Mouse (Mus musculus) embryo, embryonic 11.5 days (tissue): ENCODE measurements around the gene Flt1.

Experiments used
- DNase-seq: peaks from one replicate; pipeline ENCODE4 v3.0.0-alpha.2; 2012; ENCODE audit warnings: low read depth, low spot score

The Flt1 gene

DNA sequence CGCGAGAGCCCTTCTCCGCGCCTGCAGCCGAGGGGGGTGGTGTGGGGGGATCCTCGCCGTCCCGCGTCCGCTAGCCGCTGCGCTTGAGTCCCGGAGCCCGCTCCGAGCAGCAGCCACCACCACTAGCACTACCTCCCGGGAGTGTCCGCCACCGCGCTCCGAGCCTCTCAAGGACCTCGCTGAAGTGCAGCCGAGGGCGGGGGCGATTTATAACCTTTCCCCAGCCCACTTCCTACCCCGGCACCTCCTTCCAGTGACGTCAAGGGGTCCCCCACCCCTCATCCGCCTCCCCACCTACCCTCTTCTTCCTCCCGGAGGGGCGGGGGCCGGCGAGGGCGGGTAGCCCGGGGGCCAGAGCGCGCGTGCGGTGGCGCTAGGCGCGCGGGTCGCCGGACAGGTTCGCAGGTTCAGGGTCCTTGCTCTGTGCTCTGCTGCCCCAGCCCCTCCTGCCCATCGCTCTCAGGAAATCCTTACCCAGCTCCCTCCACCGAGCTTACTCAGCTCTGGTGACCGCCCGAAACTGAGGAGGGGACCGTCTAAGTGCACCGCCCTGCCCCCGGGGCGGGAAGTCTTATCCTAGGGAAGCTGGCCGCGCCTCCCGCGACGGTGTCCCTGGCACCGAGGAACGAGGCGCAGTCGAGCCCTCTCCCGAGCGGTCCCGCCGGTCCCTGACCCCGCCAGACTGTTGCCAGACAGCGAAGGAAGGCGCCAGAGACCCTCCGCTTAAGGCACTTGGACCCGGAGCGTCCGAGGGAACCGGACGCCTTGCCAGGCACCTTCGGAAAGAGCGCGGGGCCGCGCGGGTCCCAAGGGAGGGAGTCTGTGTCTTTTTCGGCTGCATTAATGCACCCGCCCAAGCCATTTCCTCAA, at the start of gene Flt1:
Flt1 (minus strand) TSS at position 181 of the 870 bp plus-strand sequence.
- no peak for DNase-seq

DNA sequence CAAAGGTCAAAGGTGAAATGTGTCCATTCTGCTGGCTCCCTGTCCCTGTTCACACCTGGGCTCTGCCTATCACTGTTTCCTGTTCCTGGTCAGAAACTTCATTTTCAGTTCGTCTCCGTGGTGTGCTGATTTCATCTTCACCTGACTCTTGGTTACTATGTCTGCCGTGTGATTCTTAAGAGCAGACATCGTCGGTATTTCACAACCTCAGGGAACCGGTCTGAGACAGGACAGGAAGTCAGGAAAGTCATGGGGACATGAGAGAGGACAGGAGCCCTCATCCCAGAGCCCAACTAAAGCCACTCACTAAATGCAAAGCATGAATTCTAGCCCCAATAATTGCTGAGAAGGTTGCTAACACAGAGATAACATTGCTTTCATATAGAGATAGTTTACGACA, 49.4 kb upstream of the Flt1 start:
- no peak for DNase-seq

DNA sequence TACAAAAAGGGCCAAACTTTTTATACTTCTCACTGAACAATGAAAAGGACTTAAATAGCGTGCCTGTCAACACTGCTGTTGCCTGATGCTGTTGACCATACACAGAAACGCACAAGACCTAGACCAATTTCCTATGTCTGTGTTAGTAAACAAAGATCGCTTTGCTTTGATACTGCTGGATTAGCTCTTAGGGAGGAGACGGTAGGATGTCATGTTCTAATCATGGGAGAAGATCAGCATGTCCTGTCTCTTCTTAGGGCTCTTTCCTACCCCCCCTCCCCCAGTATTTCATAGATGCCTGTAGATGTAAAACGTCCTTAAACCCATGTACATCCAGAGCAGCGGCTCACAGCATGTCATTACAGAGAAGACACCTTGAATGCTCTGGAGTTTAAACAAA, 44.1 kb upstream of the Flt1 start:
- DNase-seq: no peak

DNA sequence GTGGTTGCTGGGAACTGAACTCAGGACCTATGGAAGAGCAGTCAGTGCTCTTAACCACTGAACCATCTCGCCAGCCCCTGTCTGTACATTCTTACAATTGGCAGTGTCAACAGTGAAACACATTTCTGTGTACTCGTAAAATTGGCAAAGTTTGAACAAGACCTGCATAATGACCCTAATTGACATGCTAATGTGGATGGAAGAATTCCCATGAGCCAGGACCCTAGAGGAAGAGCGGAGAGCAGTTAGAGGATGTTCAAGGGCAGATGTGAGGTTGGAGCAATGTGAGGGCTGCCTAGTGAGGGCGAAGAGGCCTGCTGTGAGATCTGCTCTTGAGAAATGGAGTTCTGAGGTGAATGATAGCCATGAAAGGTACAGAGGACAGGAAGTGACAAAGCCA, 38.2 kb upstream of the Flt1 start:
- DNase-seq: no peak

DNA sequence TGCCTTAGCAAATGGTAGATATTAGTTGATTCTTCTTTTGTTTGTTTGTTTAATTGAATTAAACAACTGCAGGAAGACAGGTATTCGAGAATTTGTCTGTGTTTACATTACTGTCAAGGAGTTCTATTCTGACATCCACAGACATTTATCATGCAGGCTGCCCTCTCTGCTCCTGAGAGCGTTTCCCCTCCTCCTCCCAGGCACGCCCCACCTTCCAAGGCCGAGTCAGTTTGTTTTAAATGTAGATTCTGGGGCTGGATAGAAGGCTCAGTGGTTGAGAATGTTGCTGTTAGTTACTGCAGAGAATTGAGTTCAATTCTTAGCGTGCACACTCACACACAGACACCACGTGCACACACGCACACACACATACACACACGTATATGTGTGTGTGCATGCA, 36.2 kb upstream of the Flt1 start:
- DNase-seq: no peak

DNA sequence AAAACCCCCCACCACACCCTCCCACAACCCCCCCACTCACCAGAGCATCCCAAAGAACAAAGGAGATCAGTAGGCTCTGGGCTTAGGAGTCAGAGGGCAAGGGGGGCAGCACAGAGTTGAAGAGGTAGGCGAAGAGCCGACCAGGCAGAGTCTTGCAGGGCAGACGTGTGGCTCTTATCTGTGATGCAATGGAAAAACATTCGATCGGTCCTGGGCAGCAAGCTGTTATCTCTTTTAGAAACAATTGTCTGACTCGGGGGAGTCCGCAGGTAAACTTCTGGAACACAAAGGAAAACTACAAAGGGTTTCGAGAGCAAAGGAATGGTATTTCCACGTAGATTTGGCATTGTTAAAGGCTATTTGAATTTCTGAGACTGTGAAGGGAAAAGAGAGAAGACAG, 35.5 kb upstream of the Flt1 start:
- no peak for DNase-seq

DNA sequence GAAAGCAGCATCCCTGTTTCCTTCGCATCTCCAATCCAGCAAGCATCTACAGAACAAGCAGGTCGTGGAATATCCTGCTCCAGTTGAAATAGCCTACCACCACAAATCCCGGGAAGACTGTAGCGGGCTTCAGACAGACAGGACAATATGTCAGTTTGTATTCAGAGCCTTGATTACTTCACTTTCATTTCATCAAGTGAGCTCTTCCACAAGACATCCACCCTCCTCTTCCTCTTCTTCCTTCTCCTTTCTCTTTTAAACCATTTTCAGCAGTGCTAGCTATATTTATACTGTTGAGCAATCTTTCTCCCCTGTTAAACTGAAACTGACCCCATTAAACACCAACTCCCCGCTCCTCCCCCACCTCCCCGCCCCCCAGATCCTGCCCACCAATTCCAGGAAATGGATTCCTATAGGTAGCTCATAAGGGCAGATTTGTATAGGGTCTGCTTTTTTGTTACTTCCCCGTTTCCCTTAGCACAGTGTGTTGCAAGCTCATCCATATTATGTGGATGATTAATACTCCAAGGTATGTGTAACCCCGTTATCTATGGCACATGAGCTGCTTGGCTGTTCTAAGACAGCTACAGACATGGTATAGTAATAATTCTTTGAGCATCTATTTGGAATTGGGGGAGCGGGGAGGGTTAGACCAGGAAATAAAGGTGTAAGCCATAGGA, 33.0 kb upstream of the Flt1 start:
- DNase-seq: no peak

DNA sequence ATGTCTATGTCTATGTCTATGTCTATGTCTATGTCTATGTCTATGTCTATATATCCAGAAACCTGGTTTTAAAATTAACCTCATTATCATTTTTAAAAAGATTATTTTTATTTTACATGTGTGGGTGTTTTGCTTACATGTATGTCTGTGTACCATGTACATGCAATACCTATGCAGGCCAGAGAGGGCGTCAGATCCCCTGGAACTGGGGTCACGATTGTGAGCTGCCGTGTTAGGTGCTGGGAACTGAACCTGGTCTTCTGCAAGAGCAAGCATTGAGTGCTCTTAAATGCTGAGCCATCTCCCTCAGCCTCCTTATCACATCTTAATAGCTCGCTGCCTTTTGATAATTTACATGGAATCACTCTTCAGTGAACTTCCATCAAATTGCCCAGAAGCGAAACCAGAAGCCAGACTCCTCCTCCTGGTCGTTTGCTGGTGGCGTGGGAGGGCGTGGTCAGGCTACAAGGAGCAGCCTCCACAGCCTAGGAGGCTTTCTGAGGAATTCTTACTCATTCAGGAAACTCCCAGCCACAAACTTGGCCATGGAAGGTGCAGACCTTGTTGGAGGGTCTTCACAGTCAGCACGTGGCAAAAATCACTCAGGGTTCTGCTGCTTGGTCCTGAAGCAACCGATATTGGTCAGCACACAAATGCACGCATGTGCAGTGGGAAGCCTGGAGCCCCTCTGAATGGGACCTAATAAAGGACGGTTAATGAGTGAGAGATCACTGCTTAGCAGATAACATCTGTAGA, 32.2 kb upstream of the Flt1 start:
- no peak for DNase-seq

DNA sequence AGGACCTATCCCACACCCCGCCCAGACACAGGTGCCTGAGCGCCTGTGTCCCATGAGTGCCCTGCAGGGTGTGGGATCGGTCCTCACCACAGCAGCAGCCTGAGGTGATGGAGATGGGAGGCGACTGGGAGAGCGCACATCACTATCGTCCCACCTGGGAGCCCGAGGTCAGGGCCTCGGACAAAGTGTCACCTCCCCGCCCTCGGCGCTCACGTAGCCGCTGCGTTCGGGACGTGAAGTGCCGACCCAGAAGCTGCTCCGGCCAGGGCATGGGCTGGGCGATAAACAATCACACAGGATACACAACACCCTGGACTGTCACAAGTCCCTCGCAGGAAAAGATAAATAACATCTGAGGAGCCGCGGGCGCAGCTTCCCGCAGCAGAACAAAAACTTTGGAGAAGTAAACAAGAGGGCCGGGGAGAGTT, 27.1 kb upstream of the Flt1 start:
- no peak for DNase-seq

DNA sequence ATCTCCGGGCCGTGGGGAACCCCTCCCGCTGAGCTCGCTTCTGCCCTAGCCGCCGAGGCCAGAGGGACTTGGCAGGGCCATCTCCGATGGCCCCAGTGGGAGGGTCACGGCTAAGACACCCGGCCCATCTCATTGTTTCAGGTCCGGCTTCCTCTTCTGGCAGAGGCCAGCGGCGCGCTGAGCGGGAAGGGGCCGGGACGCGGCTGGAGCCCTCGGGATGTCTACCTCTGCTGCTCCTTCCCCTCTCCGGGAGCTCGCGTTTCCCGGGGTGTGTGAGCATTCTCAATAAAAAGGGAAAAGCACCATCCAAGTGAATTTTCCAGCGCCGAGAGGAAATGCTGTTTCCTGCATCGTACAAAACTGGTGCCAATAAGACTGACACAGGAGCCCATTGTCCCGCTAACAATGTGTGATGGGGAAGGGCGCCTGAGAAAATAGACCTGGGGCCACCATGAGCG, 25.9 kb upstream of the Flt1 start:
- no peak for DNase-seq

DNA sequence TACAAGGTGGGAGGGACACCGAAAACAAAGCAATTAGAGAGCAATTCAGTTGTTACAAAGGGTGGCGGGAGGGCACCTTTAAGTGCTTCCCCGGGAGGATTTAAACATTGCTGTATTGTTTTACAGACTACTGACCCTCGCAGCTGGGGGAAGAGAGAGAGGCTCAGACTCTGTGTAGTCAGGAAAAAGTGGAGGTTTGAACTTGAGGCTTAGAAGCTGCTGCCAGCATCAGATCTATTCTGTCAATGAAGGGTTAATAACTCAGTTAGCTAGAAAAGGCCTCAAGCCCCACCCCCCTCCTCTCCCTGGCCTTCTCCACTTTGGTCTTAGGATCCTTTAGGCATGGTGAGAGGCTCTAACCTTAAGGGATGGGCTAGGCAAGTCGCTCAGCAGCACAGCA, 24.2 kb upstream of the Flt1 start:
- DNase-seq: no peak

DNA sequence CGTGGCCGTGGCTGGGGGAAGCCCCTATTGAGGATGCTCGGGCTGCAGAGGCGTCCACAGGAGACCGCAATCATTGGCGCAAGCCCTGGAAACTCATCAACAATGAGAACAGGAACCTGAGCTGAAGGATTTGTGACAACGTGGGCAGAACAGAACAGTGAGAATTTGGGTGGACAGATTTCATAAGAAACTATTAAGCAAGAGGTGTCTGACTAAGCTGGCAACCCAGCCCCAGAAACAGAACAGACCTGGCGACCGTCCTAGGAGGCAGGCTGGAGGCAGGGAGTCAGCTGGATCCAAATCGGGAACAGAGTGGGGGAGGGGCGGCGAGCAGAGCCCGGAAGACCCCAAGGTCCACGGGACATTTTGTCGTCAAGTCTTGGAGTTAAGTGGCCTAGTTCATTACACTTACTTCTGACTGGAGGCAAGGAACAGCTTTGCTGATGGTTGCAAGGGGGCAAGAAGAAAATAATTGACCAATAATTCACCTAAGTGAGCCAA, 22.3 kb upstream of the Flt1 start:
- no peak for DNase-seq

DNA sequence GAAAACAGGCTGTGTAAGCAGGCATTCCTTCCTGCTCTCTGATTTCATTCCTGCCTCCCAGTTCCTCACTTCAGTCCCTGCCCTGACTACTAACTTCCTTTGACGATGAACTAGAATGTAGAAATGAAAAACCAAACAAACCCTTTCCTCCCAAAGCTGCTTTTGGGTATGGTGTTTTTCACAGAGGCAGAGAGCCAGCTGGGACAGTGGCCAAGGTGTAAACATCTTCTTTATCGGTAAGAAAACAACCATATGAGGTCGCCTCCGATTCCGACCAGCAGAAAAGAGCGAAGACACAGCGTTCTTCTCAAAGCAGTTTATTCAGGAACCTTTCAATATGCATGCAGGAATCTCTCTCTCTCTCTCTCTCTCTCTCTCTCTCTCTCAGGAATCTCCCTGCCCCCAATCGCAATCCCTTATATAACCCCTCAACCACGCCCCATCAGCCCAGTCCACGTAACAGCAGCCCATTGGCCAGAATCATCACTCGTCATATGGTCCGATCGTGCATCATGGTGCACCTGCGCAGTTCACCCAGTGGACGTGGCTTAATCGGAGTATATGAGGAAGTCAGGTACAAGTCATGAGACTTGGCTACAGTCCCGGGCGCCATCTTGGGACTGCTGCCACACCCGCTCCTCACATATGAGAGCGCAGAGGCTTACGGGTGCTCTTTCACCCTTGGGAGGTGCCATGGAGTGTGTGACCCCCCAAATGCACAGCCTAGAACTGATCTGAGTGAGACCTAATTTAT, 19.3 kb upstream of the Flt1 start:
- no peak for DNase-seq

DNA sequence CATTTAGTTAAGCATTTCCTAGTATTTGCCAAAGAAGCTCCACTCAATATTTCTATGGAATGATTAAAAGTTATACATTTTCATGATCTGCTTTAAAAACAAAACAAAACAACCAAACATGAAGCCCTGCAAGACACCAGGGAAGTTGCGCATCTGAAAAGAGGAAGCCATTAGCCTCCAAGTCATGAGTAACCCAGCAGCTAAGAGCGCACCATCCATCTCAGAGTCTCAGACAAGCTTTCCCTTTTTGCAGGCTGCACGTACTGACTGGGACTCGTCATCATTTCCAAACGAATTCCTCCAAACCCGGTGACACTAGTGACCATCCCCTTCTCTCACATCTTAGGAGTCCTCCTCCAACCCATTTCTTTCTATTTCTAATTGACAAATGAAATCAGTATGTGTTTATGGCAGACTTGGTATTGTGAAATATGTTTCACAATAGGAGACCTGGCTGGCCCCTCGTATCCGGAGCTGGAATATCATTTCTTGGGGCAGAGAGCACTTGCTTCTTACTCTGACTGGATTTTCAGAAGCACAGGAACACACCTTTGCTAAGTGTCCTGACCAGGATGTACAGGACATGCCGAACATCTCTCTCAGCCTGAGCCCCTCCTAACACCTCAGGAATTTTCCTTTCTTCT, 16.8 kb upstream of the Flt1 start:
- DNase-seq: no peak

DNA sequence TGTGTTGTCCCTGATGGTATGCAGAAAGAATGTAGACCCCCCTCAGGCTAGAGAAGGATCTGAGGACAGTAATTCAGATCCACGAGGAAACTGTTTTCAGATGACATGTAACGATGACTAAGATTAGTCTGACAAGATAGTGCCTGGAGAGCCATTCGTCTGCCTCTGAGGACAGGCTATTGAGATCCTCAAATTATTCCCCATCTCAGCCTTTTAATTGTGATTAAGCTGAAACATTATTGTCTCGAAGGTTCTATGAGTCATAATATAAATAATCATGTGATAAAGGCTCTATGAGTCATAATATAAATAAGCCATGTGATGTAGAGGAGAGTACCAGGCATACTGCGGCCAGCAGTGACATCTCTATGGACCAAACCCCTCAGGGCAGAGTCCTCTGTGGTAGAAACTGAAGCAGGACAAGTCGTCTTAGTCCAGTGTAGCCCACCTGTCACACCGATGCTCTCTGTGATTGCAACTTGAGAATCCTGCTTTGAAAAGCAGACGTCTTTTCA, 11.0 kb upstream of the Flt1 start:
- no peak for DNase-seq

DNA sequence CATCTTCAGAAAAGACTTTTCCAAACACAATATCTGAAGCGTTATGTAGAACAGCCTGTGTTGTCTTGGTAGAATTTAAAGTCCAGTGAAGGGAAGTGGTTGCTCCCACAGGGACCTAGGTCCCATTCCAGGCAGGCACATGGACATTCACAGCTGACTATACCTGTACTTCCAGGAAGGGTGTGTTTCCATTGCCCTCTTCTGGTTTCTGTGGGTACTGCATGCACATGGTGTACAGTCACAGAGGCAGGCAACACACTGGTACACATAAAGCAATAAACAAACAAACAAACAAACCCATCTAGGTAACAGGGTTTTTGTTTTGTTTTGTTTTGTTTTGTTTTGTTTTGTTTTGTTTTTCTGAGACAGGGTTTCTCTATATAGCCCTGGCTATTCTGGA, 7.9 kb upstream of the Flt1 start:
- DNase-seq: no peak

DNA sequence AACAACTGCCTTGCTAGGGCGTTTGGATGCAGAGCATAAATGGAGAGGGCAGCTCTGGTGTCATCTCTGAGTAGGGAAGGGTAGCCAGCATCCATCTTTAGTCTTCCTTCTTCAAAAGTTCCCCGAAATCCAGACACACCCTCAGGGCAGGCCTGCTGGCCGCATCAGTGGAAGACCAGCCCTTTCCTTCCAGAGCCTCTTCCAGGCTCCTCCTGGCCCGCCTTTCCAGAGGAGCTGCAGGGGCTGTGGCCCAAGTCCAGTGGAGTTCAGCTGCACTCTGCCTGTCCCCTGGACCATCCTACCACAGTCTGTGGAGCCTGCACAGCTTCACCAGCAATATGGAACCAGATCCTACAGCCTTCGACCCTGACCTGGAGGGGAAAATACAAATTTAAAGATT, 7.1 kb upstream of the Flt1 start:
- no peak for DNase-seq

DNA sequence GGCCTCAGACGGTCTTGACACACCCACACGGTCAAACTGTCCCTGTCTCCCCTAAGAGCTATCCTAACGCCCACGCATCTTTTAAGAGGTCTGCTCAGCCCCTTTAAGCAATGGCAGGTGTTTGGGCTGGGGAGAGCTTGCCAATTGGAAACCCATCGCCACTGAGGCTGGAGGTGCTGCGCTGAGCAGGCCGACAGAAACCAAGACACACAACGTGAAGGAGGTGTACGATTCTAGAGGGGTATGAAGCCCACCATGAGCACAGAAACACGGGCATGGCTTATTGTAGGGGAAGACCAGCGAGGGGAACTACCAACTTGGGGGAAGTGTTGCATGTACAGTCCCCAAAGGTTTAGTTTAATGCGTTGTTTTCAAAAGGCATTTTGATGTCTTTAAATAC, 1.7 kb upstream of the Flt1 start:
- no peak for DNase-seq

DNA sequence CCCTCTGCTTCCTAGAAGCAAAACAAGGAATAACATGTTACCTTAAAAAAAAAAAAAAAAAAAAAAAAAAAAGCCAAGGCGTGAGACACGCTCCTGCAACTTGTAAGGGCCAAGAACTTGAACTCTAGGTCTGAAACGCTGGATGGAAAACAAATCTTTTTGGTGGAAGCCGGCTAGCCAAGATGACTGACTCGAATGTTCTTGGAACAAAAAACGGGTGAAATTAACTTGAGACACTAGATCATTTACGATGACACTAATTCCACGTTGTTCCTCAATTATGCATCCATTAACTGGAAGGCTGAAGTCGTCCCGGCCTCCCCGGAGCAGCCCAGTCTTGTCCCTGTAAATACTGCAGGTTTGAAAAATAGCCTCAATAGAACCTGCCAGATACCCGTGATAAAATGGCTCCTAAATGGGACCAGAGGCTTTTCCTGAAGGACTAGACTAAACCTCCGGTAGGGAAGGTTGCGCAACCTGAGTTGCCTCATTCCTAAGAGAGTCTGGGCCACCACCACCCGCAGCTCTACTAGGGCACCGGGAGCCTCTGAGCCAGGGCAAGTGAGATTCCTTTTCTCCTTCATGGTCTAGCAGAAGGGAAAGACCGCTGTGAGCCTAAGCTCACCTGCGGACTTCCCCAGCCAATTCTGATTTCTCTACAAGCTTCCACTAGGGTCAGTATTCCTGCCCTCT, 1.0 kb upstream of the Flt1 start:
- DNase-seq: no peak
